Mouse (Mus musculus) embryonic facial prominence, embryonic 15.5 days (tissue): ENCODE measurements around the gene Slc22a20. TPM values are rescaled to one million over a fixed set of nuclear protein-coding genes. Genes with fewer than 3 reads are reported as not detected.

Source experiments
- ATAC-seq: fragments of 200-750 bp; cut with Nextera tagmentation; 2 replicates; pipeline ENCODE4 v1.8.0; 2017; ENCODE audit warnings: low read depth, moderate TSS enrichment; ENCODE audit not compliant: insufficient number of reproducible peaks, low FRiP score, low TSS enrichment
- H3K27ac ChIP-seq: fragments of 300-500 bp; sonication (generic); replicated peaks from 2 replicates; pipeline ENCODE4 v1.5.1; 2015; ENCODE audit warnings: mild to moderate bottlenecking, inconsistent platforms
- H3K27me3 ChIP-seq: fragments of 300-500 bp; sonication (generic); 2 replicates; pipeline ENCODE4 v1.6.1; 2015; ENCODE audit warnings: inconsistent platforms
- H3K36me3 ChIP-seq: fragments of 300-500 bp; sonication (generic); 2 replicates; pipeline ENCODE4 v1.6.1; 2015; ENCODE audit warnings: mild to moderate bottlenecking, inconsistent platforms
- H3K4me1 ChIP-seq: fragments of 300-500 bp; sonication (generic); 2 replicates; pipeline ENCODE4 v1.6.1; 2015; ENCODE audit warnings: inconsistent platforms
- H3K4me2 ChIP-seq: fragments of 300-500 bp; sonication (generic); replicated peaks from 2 replicates; pipeline ENCODE4 v1.6.1; 2015; ENCODE audit warnings: mild to moderate bottlenecking, inconsistent platforms
- H3K4me3 ChIP-seq: fragments of 300-500 bp; sonication (generic); replicated peaks from 2 replicates; pipeline ENCODE4 v1.5.1; 2015; ENCODE audit warnings: mild to moderate bottlenecking, inconsistent platforms
- H3K9ac ChIP-seq: fragments of 300-500 bp; sonication (generic); 2 replicates; pipeline ENCODE4 v1.6.1; 2015; ENCODE audit warnings: inconsistent platforms
- H3K9me3 ChIP-seq: fragments of 300-500 bp; sonication (generic); replicated peaks from 2 replicates; pipeline ENCODE4 v1.6.1; 2016; ENCODE audit warnings: inconsistent platforms
- WGBS: fragments of 180-500 bp; shearing (Covaris S2); methylation state at CpG from one replicate; pipeline ENCODE4 v1.1.7; 2015; 5-methylcytosine and 5-hydroxymethylcytosine counted together
- polyA plus RNA-seq: library from polyadenylated mRNA; unstranded; fragments of >200 nt; fragmentation: Nextera tagmentation; extraction: Ambion mirVana; gene quantifications from 2 replicates; pipeline ENCODE4 v1.2.1, GENCODE M21; 2015

The Slc22a20 gene
- polyA plus RNA-seq = not detected in 2 replicates

DNA sequence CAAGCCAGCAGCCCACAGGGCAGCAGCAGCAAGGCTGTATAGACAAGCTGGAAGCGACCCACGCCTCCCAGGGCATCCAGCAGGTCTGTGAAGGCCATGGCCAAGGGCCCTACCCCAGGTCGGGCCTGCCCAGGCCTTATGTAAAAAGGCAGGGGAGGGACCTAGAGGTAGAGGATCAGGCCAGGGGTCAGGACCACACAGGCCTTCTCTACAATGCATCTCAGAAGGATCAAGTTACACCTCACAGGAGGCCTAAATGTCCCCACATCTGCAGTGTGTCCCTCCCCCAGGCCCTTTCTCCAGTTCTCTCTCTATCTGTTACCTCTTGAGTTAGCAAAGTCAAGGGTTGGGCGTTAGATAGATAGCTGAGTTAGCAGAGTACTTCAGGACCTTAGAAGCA lies at the start of gene Slc22a20:
Gene Slc22a20, minus strand, starts transcription at position 101 of the 400 bp plus-strand sequence.
- peaks cover 3% of the 10 kb centered on the region; the same call in 1 of the 2 replicates for H3K36me3 ChIP-seq
- no peaks in the 10 kb centered on the region for H3K9me3 ChIP-seq
- no peak for ATAC-seq
- no peak within 1 kb of the TSS for H3K4me2 ChIP-seq
- peaks cover 20% of the 10 kb centered on the region for H3K4me1 ChIP-seq
- no peaks in the 10 kb centered on the region for H3K27me3 ChIP-seq
- H3K27ac ChIP-seq = no peak within 1 kb of the TSS
- 39% methylated on average over 4 of the region's 4 CpGs for WGBS
- no peak within 1 kb of the TSS for H3K4me3 ChIP-seq
- no peak within 1 kb of the TSS for H3K9ac ChIP-seq

DNA sequence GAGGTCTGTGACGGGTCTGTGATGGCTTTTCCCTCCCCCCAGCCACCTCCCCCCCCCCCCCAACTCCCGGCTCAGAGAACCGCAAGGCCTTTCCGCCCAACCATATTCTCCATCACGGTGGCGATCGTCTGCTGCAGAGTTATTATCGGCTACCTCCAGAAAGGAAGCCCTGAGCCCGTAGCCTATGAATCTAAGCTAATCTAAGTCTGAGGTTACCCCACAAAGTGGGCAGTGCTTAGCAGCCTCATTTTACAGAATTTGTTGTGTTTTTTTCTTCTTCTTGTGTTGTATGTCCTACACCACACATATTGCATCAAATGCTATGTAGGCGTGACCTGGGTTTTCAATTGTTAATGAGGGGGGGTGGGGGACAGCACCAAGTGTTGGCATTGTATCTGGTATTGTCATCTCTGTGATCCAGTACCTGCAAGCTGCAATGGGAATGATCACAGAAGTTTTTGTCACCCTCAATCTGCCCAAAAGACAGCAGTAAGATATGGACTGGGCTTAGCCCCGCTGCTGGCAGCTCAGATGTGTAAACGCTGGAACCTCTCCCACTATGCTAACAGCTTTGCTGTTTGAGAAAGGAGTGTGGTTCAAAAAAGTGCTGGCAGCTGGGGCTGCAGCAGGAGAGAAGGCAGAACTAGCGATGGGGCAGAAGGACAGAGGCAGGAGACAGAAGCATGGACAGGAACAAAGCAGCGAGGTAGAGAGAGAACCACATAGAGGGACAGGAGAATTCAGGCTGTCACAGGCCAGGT lies 44.8 kb upstream of the Slc22a20 start:
- WGBS = 76% methylated on average over 14 of the region's 14 CpGs

DNA sequence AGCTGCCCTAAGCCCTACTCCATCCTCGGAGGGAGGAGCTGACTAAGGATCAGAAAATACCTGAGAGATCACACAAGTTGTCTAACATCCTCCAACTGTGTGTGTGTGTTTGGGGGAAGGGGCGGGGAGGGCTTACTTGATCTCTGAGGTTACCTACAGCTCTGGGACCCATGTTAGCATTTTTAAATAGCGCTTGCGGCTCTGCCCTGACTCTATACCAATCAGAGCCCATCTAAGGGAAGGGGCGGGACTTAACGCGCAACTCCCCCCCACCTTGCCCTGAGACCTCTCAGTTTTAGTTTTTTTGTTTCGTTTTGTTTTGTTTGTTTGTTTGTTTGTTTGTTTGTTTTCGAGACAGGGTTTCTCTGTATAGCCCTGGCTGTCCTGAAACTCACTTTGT lies 43.5 kb upstream of the Slc22a20 start:
- Histone ChIP-seq H3K27me3 (no peaks in the 10 kb centered on the region), H3K9ac (no peak overlapping the region), H3K4me3 (no peak overlapping the region), H3K27ac (no peak overlapping the region), H3K4me1 (no peaks in the 10 kb centered on the region), H3K9me3 (no peaks in the 10 kb centered on the region), H3K4me2 (no peak overlapping the region), H3K36me3 (no peaks in the 10 kb centered on the region)
- WGBS = 77% methylated on average over 9 of the region's 9 CpGs
- ATAC-seq = no peak

More for the DNA sequence above, 44.8 kb upstream of the Slc22a20 start:
- Histone ChIP-seq H3K9me3 (no peaks in the 10 kb centered on the region), H3K4me3 (no peak overlapping the region), H3K36me3 (no peaks in the 10 kb centered on the region), H3K27me3 (no peaks in the 10 kb centered on the region), H3K4me2 (no peak overlapping the region), H3K27ac (no peak overlapping the region), H3K4me1 (no peaks in the 10 kb centered on the region), H3K9ac (no peak overlapping the region)
- no peak for ATAC-seq

DNA sequence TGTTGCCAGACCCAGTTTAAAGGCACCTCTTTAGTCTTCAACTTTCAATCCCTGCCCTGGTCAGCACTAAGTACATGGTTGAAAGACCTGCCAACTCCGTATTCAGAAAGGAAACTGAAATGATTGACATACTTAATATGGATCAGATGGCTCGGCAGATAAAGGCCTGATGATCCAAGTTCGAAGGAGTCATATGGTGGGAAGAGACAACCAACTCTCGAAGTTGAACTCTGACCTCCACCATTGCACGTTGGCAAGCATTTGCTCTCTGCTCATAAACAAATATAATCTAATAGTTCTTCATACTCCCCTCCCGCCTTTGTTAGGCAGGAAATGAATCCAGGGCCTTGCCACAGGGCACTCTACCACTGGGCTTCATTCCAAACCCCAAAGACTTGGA lies 43.0 kb upstream of the Slc22a20 start:
- Histone ChIP-seq H3K4me3 (no peak overlapping the region), H3K4me2 (no peak overlapping the region), H3K4me1 (no peaks in the 10 kb centered on the region), H3K27ac (no peak overlapping the region), H3K9ac (no peak overlapping the region), H3K36me3 (no peaks in the 10 kb centered on the region), H3K9me3 (no peaks in the 10 kb centered on the region), H3K27me3 (no peaks in the 10 kb centered on the region)
- ATAC-seq = no peak
- 56% methylated on average over 6 of the region's 6 CpGs for WGBS

DNA sequence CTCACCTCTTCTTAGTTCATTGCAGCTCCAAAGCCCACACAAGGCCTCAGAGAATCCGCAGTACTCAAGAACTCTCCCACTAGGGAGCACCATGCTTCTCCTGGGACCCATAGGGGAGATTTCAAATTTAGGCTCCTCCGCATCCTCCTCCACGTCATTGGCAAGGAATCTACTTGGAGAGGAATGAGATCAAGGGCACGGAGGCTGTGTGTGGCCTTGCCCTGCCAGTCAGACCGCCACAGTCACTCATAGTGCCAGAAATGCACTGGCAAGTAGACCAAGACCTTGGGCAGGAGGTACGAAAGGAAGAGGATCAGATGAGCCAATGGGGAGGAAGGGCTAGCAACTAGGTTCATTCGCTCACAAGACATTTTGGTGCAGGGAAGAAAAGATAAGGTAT lies 38.0 kb upstream of the Slc22a20 start:
- WGBS = 82% methylated on average over 7 of the region's 7 CpGs
- H3K4me2 ChIP-seq = no peak overlapping the region
- ATAC-seq = no peak
- H3K4me3 ChIP-seq = no peak overlapping the region
- no peak overlapping the region for H3K9ac ChIP-seq
- H3K27ac ChIP-seq = no peak overlapping the region
- no peaks in the 10 kb centered on the region for H3K4me1 ChIP-seq
- no peaks in the 10 kb centered on the region for H3K27me3 ChIP-seq
- H3K36me3 ChIP-seq = no peaks in the 10 kb centered on the region
- H3K9me3 ChIP-seq = no peaks in the 10 kb centered on the region

DNA sequence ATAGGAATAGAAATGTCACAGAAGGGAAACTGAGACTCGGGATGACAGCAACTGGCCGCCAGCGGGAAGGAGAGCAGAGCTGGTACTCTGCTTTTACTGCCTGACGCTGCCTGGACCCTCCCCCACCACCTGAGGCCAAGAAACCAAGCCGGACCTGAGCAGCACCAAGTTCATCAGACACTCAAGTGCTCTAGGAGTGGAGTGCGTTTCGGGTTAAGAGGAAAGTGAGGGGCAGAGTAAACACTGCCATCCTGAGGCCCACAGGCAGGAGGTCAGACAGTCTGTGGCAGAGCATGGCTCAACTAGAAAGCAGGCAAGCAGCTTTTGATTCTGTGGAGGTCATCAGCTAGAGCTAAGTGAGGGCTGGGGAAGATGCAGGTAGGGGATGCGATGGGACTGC lies 37.1 kb upstream of the Slc22a20 start:
- H3K9me3 ChIP-seq = no peaks in the 10 kb centered on the region
- H3K27me3 ChIP-seq = no peaks in the 10 kb centered on the region
- no peak overlapping the region for H3K27ac ChIP-seq
- H3K36me3 ChIP-seq = no peaks in the 10 kb centered on the region
- ATAC-seq = no peak
- no peaks in the 10 kb centered on the region for H3K4me1 ChIP-seq
- H3K9ac ChIP-seq = no peak overlapping the region
- H3K4me3 ChIP-seq = no peak overlapping the region
- H3K4me2 ChIP-seq = no peak overlapping the region
- 59% methylated on average over 8 of the region's 8 CpGs for WGBS

DNA sequence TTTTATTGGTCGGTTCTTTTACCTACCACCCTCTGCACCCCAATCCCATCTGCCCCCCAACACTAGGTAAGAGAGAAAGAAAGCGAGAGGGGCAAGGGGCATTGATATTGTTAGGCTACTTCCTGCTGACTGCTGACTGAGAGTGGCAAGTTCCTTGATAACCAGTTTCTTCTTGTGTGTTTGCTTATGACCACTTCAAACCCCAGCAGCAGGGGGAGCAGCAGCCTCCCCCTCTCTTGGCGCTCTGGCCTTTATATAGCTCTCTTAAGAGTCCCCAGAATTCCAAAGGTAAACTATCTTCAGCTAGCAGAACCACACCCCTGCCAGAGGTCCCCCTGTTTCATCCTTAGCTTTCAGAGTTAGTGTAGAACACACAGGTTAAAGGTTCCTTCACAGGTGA lies 34.3 kb upstream of the Slc22a20 start:
- Histone ChIP-seq H3K9ac (no peak overlapping the region), H3K4me2 (no peak overlapping the region), H3K9me3 (no peaks in the 10 kb centered on the region), H3K4me1 (peaks cover 17% of the 10 kb centered on the region), H3K36me3 (no peaks in the 10 kb centered on the region), H3K27me3 (no peaks in the 10 kb centered on the region), H3K4me3 (no peak overlapping the region), H3K27ac (no peak overlapping the region)
- ATAC-seq = no peak
- WGBS = 60% methylated on average over 3 of the region's 3 CpGs

DNA sequence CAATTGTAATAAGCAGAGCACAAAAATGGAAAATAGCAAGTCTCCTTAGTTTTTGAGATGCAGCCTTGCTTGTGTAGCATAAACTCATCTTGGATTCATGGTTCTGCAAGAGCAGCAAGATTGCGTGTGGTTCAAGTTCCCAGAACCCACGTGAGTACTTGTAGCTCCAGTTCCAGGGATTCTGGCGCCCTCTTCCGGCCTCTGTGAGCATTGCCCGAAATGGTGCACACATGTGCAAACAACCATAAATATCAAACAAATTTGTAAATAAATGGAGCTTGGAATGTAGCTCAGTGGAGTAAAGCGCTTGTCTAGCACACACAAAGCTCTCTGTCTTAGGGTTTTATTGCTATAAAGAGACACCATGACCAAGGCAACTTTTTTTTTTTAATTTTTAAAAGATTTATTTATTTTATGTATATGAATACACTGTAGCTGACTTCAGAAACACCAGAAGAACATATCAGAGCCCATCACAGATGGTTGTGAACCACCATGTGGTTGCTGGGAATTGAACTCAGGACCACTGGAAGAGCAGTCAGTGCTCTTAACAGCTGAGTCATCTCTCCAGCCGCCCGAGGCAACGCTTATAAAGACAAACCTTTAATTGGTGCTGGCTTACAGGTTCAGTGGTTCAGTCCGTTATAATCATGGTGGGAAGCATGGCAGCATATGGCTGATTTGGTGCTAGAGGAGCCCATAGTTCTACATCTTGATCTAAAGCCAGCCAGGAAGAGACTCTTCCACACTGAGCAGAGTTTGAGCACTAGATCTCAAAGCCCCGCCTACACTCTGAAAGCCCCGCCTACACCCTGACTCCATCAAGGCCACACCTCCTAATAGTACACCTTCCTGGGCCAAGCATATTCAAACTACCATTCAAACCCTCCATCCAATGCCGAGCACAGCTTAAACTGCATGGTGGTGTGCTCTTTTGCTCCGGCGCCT lies 32.5 kb upstream of the Slc22a20 start:
- no peaks in the 10 kb centered on the region for H3K27me3 ChIP-seq
- no peak overlapping the region for H3K27ac ChIP-seq
- no peak overlapping the region for H3K4me2 ChIP-seq
- no peaks in the 10 kb centered on the region for H3K36me3 ChIP-seq
- ATAC-seq = no peak
- H3K9me3 ChIP-seq = no peaks in the 10 kb centered on the region
- no peak overlapping the region for H3K9ac ChIP-seq
- peaks cover 31% of the 10 kb centered on the region for H3K4me1 ChIP-seq
- no peak overlapping the region for H3K4me3 ChIP-seq
- 28% methylated on average over 15 of the region's 15 CpGs for WGBS

DNA sequence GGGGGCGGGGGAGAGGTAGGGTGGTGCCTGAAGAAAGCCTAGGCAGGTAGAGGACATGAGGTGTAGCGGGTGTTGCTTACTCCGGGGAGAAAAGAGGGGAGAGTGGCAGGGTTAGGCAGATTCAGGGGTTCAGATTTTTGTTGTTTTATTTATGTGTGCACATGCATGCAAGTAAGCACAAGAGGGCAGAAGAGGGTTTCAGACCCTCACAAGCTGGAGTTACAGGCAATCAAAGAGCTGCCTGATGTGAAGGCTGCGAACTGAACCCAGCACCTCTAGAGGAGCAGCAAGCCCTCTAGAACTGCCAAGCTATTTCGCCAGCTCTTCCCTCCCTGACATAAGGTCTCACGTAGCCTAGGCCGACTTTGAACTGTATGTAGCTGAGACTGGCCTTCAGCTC lies 30.6 kb upstream of the Slc22a20 start:
- peak overlapping the region; percentile 59 for H3K4me3 ChIP-seq
- H3K27ac ChIP-seq = no peak overlapping the region
- 37% methylated on average over 7 of the region's 7 CpGs for WGBS
- peaks cover 31% of the 10 kb centered on the region for H3K4me1 ChIP-seq
- H3K36me3 ChIP-seq = no peaks in the 10 kb centered on the region
- no peak for ATAC-seq
- no peak overlapping the region for H3K9ac ChIP-seq
- no peaks in the 10 kb centered on the region for H3K27me3 ChIP-seq
- H3K4me2 ChIP-seq = peak overlapping the region; percentile 90
- no peaks in the 10 kb centered on the region for H3K9me3 ChIP-seq

DNA sequence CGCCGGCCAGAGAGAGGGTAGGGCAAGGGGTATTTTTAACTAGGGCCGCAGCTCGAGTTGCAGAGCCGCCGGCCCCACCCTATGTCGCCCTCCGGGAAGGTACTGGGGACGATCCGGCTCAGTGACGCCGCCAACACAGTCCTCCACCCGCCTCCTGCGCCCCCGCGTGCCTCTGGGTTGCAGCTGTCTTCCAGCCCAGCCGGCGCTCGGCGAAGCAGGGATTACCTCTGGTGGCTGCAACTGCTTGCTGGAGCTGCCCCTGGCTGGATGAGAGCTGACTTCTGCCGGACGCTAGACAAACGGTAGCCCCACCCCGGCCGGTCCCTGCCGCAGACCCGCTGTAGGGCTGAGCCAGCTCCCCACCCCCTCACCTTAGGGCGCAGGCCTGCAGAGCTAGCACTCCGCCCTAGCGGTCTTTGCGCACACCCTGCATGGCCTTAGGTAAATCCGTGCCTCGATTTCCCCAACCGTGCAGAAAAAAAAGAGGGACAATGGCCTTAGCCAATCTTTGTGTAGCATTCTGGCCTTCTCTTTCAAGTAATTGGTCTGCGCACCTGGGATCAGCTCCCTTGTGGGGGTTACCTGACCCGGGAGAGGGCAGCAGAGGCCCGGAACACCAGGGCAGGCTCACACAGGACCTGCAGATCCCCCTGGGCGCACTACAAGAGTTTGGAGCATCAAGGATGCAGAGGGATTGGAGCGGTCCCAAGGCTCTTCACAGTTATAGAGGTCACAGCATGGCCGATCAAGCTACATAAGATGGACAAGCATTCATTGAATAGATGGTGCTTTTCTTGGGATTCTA lies 29.8 kb upstream of the Slc22a20 start, which contains the start of gene Capn1:
Gene Capn1, minus strand, starts transcription at position 387 of the 805 bp plus-strand sequence.
- H3K4me1 ChIP-seq = peaks cover 31% of the 10 kb centered on the region
- H3K9ac ChIP-seq = peak within 1 kb of the TSS; percentile 64
- 0 out of 2 replicates have a peak, but pooled peaks cover 1% of the 10 kb centered on the region for H3K36me3 ChIP-seq
- WGBS = 3% methylated on average over 40 of the region's 40 CpGs
- ATAC-seq = peak; percentile 82
- H3K27ac ChIP-seq = peak within 1 kb of the TSS; percentile 82
- no peaks in the 10 kb centered on the region for H3K27me3 ChIP-seq
- peak within 1 kb of the TSS; percentile 90 for H3K4me2 ChIP-seq
- peak within 1 kb of the TSS; percentile 59 for H3K4me3 ChIP-seq
- no peaks in the 10 kb centered on the region for H3K9me3 ChIP-seq
